Mouse (Mus musculus): ENCODE data around the gene Avl9. TPM values are rescaled to one million over a fixed set of nuclear protein-coding genes. Genes with fewer than 3 reads are reported as not detected.

The Avl9 gene
- polyA plus RNA-seq, 1 experiment from 2014 or later = 2.6 TPM

DNA sequence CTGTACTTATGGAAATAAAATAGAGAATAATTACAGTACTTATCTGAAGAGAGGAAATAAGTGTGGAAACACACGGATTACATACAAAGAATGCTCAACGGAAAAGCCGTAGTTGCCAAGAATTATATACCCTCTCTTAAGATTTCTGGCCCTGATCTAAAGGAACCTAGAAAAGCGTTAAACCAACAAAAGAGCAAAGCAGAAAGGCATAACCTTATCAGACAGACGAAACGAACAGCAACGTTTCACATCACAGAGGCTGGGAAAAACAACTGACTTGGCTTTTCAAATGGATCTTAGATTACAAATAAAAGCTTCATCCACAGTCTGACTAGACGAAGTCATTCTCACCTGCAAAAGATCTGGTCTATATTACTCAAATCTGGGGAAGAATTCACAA, 81.5 kb downstream of the Avl9 start:
- peak overlapping the region; percentile 99 for H3K27ac ChIP-seq
- H3K36me3 ChIP-seq = peaks cover 13% of the 10 kb centered on the region
- no peak for ATAC-seq (ENCODE audit: low read depth)
- H3K27me3 ChIP-seq = no peaks in the 10 kb centered on the region
- H3K4me2 ChIP-seq = peak overlapping the region; percentile 87
- peak overlapping the region; percentile 89 for H3K4me3 ChIP-seq (replicated peaks)
- H3K9ac ChIP-seq = peak overlapping the region; percentile 95
- peaks cover 51% of the 10 kb centered on the region for H3K4me1 ChIP-seq (replicated peaks)
- DNase-seq = no peak
- WGBS (ENCODE audit: insufficient replicate concordance) = 4% methylated on average over 8 of the region's 8 CpGs
- no peaks in the 10 kb centered on the region for H3K9me3 ChIP-seq (replicated peaks)

DNA sequence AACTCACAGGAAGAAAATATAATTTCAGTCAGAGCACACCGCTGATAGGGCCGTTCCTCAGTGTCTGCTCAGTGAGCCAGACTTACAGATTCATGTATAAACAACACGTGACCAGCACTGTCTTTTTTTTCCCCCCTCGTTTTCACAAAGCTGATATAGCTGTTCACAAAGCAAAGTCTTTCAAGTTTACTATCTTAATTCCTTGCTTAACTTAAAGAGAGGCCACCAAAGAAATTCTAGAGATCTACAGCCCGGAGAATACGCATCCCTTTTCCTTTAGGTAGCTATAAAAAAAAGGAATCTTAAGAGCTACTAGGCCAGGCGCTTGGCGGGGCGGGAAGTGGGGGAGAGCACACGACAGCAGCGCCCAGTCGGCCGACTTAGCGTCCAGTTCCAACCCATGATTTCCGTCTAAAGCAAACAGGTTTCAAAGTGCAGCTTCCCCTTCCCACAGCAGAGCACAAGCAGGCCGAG, 82.0 kb downstream of the Avl9 start:
- Histone ChIP-seq H3K9me3 (replicated peaks) (no peaks in the 10 kb centered on the region), H3K36me3 (peaks cover 13% of the 10 kb centered on the region), H3K27me3 (no peaks in the 10 kb centered on the region), H3K4me3 (replicated peaks) (peak overlapping the region; percentile 89), H3K4me1 (replicated peaks) (peaks cover 47% of the 10 kb centered on the region), H3K4me2 (peak overlapping the region; percentile 87), H3K27ac (peak overlapping the region; percentile 99), H3K9ac (peak overlapping the region; percentile 95)
- DNase-seq = peak; percentile 40
- under 1% methylated on average over 16 of the region's 16 CpGs for WGBS (ENCODE audit: insufficient replicate concordance)
- ATAC-seq (ENCODE audit: low read depth) = peak; percentile 47

DNA sequence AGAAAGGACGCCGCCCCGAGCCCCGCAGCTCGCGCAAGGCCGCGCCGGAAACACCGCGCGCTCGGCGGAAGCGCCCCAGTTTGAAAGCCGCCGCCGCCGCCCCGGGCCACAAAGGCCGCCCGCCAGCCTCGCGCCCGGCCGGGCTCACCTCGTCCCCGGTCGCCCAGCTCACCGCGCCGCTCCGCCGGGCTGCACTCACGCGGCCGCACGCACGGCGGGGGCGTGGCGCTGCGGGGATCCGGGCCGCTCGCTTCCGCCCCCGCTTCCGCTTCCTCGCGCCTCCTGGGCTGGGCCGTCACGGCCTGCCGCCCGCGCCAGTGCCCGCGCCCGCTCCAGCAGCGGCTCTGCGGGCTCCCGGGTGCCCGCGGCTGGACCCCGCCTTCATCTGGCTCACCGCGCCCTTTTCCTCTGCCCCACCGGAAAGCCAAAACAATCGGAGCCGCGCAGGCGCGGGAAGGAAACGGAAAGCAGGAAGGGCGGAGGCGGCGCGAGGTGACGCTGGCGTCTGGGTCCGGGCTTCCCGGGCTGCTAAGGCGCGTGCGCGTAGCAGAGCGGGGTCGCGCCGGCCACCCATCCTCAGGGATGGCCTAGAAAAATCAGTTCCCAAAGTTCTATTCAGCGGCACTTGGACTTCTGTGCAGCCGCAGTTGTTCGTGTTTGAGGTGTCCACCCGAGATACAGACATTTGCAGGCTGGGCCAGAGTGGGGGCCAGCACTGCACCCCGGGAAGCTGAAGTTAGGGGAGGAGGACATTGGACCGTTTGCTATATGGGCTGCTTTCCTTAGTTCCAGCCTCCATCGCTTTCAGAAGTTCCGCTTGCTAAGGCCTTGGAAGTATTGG, 82.8 kb downstream of the Avl9 start, which contains the start of gene Kbtbd2:
Gene Kbtbd2, minus strand, starts transcription at position 503 of the 841 bp plus-strand sequence.
- no peaks in the 10 kb centered on the region for H3K27me3 ChIP-seq
- under 1% methylated on average over 89 of the region's 98 CpGs for WGBS (ENCODE audit: insufficient replicate concordance)
- H3K4me1 ChIP-seq (replicated peaks) = peaks cover 46% of the 10 kb centered on the region
- no peaks in the 10 kb centered on the region for H3K9me3 ChIP-seq (replicated peaks)
- H3K9ac ChIP-seq = peak within 1 kb of the TSS; percentile 95
- ATAC-seq (ENCODE audit: low read depth) (peak; percentile 92), DNase-seq (peak; percentile 92)
- peaks cover 13% of the 10 kb centered on the region for H3K36me3 ChIP-seq
- peak within 1 kb of the TSS; percentile 99 for H3K27ac ChIP-seq
- peak within 1 kb of the TSS; percentile 89 for H3K4me3 ChIP-seq (replicated peaks)
- H3K4me2 ChIP-seq = peak within 1 kb of the TSS; percentile 87

DNA sequence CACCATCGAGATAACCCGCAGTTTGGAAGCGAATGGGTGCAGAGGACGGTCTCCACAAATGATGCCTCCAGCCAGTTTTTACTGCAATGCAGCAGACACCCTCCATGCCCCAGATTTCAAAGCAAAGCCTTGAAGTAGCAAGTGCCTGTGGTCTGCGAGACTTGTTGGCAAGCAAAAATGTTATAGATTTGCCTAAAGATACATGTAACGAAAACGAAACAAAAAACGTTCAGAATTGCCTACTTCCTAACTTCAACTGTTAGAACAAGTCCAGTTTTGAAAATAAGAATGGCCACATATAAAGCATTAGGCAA, 83.4 kb downstream of the Avl9 start:
- H3K4me1 ChIP-seq (replicated peaks) = peaks cover 41% of the 10 kb centered on the region
- H3K36me3 ChIP-seq = peaks cover 10% of the 10 kb centered on the region
- peak overlapping the region; percentile 87 for H3K4me2 ChIP-seq
- H3K27ac ChIP-seq = peak overlapping the region; percentile 99
- no peaks in the 10 kb centered on the region for H3K9me3 ChIP-seq (replicated peaks)
- 14% methylated on average over 8 of the region's 8 CpGs for whole genome bisulfite sequencing (ENCODE audit: insufficient replicate concordance)
- peak overlapping the region; percentile 89 for H3K4me3 ChIP-seq (replicated peaks)
- ATAC-seq (ENCODE audit: low read depth) (no peak), DNase-seq (no peak)
- H3K9ac ChIP-seq = peak overlapping the region; percentile 95
- no peaks in the 10 kb centered on the region for H3K27me3 ChIP-seq

DNA sequence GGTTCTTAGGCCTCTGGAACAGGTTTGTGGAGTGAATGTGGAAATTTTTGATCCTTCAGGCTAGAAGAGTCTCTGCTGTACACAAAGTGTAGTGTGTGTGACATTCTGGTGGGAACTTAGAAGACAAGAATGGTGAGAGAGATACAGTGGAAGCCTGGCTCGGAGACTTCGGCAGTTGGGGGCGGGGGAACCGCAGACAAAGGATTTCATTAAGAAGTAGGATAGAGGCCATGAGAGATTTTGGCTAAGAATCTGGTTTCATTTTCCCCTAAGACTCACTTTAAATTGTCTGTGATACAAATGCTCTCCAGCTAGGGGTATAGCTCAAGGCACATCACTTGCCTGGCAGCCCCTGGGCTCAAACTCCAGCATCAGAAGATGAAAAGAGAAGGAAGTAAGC, 90.3 kb downstream of the Avl9 start:
- WGBS (ENCODE audit: insufficient replicate concordance) = 82% methylated on average over 4 of the region's 4 CpGs
- H3K36me3 ChIP-seq = no peaks in the 10 kb centered on the region
- DNase-seq (no peak), ATAC-seq (ENCODE audit: low read depth) (no peak)
- no peaks in the 10 kb centered on the region for H3K9me3 ChIP-seq (replicated peaks)
- H3K27ac ChIP-seq = no peak overlapping the region
- no peak overlapping the region for H3K9ac ChIP-seq
- H3K4me2 ChIP-seq = no peak overlapping the region
- peaks cover 4% of the 10 kb centered on the region for H3K4me1 ChIP-seq (replicated peaks)
- no peak overlapping the region for H3K4me3 ChIP-seq (replicated peaks)
- peaks cover 13% of the 10 kb centered on the region for H3K27me3 ChIP-seq

DNA sequence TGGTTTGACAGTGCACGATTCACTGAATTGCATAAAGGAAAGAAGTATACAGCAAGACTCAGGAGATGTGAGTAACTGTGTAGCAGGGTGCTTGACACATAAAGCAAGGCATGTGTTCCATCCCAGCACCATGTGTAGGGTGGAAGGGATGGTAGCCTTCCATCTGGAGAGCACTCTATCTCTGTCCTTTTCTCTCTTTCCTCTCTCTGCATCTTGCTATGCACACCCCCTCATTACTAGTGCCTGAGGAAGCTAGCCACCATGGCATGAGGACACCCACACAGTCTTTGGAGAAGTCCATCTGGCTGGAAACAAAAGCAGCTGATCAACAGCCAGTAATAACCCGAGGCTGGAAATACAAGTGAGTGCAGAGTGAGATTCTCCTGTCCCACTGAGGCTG, 91.5 kb downstream of the Avl9 start:
- no peaks in the 10 kb centered on the region for H3K36me3 ChIP-seq
- H3K4me2 ChIP-seq = no peak overlapping the region
- DNase-seq (no peak), ATAC-seq (ENCODE audit: low read depth) (no peak)
- WGBS (ENCODE audit: insufficient replicate concordance) = 54% methylated on average over 2 of the region's 2 CpGs
- H3K4me1 ChIP-seq (replicated peaks) = peaks cover 4% of the 10 kb centered on the region
- no peak overlapping the region for H3K4me3 ChIP-seq (replicated peaks)
- no peak overlapping the region for H3K9ac ChIP-seq
- H3K27me3 ChIP-seq = peaks cover 13% of the 10 kb centered on the region
- no peaks in the 10 kb centered on the region for H3K9me3 ChIP-seq (replicated peaks)
- H3K27ac ChIP-seq = no peak overlapping the region

DNA sequence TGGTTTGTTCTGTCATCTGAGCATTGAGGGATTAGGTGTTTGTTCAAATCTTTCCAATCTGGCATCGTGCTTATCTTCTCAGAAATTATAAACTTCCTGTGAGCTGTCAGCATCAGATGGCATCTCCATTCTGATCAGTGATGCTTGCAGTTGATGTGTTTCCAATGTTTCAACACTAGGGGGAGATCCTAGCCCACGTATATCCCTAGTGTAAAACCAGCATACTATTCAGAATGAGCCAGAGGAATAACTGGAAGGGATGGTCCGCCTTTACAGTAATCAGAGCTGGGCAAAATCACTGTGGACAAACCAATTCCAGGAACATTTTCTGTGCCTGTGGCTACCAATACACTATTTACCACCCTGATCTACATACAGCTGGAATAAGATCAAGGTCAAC, 94.0 kb downstream of the Avl9 start:
- Histone ChIP-seq H3K9me3 (replicated peaks) (no peaks in the 10 kb centered on the region), H3K4me2 (no peak overlapping the region), H3K4me3 (replicated peaks) (no peak overlapping the region), H3K36me3 (no peaks in the 10 kb centered on the region), H3K4me1 (replicated peaks) (no peaks in the 10 kb centered on the region), H3K9ac (no peak overlapping the region), H3K27me3 (peaks cover 13% of the 10 kb centered on the region), H3K27ac (no peak overlapping the region)
- peak; percentile 66; the same call in 1 of the 2 replicates for ATAC-seq (ENCODE audit: low read depth)
- WGBS (ENCODE audit: insufficient replicate concordance) = 17% methylated on average over 3 of the region's 3 CpGs
- DNase-seq = peak; percentile 22

Other genes with a start within 250 kb of the Avl9 start
- gene Pde1c, start 145.8 kb upstream of the Avl9 start, polyA plus RNA-seq (2015; fragmentation: Nextera tagmentation; extraction: Ambion mirVana) = 0.48 and 0.88 TPM in 2 replicates
- 94.5 and 131 TPM in 2 replicates for gene Lsm5, start 10.2 kb upstream of the Avl9 start, polyA plus RNA-seq (2015; fragmentation: Nextera tagmentation; extraction: Ambion mirVana)
- gene Kbtbd2, start 82.9 kb downstream of the Avl9 start, polyA plus RNA-seq (2015; fragmentation: Nextera tagmentation; extraction: Ambion mirVana) = 13.6 TPM in 2 replicates
- 26.2 and 28.5 TPM in 2 replicates for gene Fkbp9, start 117.2 kb downstream of the Avl9 start, polyA plus RNA-seq (2015; fragmentation: Nextera tagmentation; extraction: Ambion mirVana)
- 244 and 274 TPM in 2 replicates for gene Nt5c3, start 209.0 kb downstream of the Avl9 start, polyA plus RNA-seq (2015; fragmentation: Nextera tagmentation; extraction: Ambion mirVana)
- 0.15 and 0.19 TPM in 2 replicates for gene Vmn1r4, start 209.1 kb downstream of the Avl9 start, polyA plus RNA-seq (2015; fragmentation: Nextera tagmentation; extraction: Ambion mirVana)